Mouse (Mus musculus) brain, embryonic 18.5 days (tissue): ENCODE measurements around the gene Arhgap24.

Experiments used
- DNase-seq: peaks from one replicate; pipeline ENCODE4 v3.0.0-alpha.2; 2012; ENCODE audit warnings: low read depth, low spot score

The Arhgap24 gene

GRCm38 (mm10) chr5:102502333-102502732, 21.1 kb downstream of the Arhgap24 start:
- DNase-seq: no peak

GRCm38 (mm10) chr5:102503066-102503465, 21.9 kb downstream of the Arhgap24 start:
- no peak for DNase-seq

GRCm38 (mm10) chr5:102503868-102504267, 22.7 kb downstream of the Arhgap24 start:
- no peak for DNase-seq

DNA sequence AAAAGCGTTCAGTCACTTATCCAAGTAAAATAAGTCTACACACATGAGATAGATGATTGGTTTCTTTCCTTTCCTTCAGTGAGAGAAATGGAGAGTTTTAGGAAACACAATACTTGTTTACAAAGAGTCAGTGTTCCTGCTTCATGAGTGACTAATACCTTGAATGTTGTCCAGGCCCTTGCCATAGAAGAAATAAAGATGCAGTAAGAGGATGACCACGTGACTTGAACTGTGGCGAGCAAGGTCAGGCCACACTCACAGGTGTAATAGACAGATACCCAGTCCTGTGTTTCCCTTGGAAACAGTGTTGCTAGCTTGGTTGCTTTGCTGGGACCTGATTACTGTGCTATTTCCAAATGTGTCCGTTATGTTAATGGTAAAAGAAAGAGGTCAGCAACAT, 23.4 kb downstream of the Arhgap24 start:
- no peak for DNase-seq

GRCm38 (mm10) chr5:102508162-102508561, 27.0 kb downstream of the Arhgap24 start:
- DNase-seq: no peak

- DNase-seq: no peak
Observed at GRCm38 (mm10) chr5:102509381-102509780, 28.2 kb downstream of the Arhgap24 start.

DNA sequence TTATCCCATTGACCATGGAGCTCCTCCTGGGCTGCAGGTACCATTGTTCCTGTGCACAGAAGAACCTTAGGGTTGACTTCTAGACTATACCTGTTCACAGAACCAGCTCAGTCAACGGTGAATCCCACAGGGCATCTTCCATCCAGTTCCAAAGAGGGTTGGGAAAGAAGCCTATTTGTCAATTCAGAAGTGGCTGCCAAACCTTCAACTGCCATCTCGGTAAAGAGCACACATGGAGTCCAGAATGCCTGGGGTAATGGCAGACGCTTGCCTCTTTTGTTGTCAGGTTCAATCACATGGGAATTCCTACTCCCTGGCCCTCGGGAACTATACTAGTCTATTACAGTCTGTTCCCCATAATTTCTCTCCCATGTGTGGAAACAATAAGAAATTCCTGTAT, 30.5 kb downstream of the Arhgap24 start:
- DNase-seq: no peak

DNA sequence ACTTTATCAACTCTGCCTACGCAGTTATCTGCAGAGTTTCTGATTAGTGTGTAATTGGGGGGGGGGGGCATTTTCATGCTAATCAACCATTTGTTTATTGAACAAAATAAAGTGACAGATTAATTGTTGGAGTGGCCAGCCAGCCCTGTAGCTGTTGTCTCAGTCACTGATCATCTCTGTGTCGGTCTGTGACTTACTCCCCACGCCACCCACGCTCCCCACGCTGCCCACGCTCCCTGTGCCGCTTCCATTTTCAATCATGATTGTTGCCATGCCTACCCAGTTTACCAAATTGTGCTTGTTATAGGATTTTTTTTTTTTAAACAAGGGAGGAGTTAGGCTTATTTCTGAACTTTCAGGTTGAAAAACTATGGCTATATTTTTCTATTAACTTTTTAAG, 34.3 kb downstream of the Arhgap24 start:
- DNase-seq: no peak

GRCm38 (mm10) chr5:102520506-102520905, 39.3 kb downstream of the Arhgap24 start:
- no peak for DNase-seq

- DNase-seq: no peak
Observed at GRCm38 (mm10) chr5:102535311-102535710, 54.1 kb downstream of the Arhgap24 start.

DNA sequence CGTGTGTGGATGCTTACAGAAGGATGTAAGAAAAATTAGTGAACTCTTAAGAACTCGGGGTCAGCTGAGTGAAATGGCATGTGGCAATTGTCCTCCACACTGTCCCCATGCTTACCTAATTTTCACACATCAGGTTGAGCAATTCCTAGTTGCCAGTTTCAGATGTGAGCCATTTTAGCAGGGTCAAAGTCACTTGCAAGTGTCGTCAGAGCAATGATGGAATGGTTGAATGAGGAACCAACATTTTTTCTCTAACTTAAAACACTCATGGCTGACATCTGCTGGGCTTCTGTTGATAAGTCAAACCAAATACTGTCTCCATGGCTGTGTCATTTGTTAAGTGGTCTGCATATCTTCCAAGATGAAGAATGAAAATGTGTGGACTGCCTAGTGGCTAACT, 56.6 kb downstream of the Arhgap24 start:
- DNase-seq: no peak

DNA sequence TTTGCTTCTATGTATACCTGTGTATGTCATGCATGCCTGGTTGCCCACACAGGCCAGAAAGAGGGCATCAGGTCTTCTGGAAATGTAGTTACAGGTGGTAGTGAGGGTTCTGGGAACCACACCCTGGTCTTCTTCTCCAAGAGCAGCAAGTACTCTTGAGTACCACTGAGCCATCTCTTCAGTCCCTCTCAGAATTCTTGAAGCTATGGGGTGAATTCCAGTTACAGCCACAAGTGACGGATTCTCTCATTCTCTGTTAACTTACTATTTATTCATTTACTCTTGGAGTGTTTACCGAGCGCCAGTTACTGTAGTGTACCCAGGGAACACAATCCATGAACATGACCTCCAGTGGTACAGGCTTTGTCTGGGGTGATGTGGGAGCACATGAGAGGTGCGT, 65.1 kb downstream of the Arhgap24 start:
- DNase-seq: no peak

- DNase-seq: no peak
Observed at GRCm38 (mm10) chr5:102547786-102548185, 66.6 kb downstream of the Arhgap24 start.

GRCm38 (mm10) chr5:102548382-102548781, 67.2 kb downstream of the Arhgap24 start:
- DNase-seq: no peak

DNA sequence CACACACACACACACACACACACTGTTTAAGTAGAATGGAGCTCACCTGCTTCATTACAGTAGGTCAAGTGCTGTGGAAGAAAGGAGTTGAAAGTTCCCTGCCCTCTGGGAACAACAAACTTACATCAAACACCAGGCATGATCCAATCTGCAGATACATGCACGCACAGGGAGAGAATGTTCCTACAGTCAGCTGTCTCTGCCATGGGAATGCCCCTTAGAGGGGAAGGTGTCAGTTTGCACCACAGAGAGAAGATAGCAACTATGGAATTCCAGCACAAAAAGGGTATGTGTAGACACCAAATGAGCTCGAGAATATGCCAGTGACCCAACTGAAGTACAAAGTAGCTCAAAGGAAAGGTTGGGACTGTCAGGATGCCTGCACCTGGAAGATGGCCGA, 69.0 kb downstream of the Arhgap24 start:
- DNase-seq: no peak

- DNase-seq: no peak
Observed at GRCm38 (mm10) chr5:102550870-102551637, 69.9 kb downstream of the Arhgap24 start.

- DNase-seq: no peak
Observed at GRCm38 (mm10) chr5:102552533-102552932, 71.3 kb downstream of the Arhgap24 start.

DNA sequence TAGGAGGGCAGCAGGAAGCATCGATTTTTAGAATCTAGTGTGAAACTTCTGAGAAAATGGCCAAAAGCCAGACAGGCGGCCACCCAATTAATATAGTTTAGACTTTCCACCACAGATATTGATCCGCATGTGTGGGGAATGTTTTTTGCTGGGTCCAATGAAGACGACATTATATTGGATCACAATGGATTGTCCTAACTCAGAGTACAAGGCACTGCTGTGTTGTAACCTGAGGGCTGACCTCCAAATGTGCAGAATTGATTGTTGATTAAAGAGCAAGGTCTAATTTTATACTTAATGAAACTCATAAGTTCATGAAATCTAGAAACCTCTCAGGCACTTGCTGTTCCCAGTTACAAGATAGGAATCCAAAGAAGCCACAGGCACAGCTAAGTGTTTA, 74.8 kb downstream of the Arhgap24 start:
- no peak for DNase-seq

- no peak for DNase-seq
Observed at GRCm38 (mm10) chr5:102560270-102560669, 79.1 kb downstream of the Arhgap24 start.

- DNase-seq: no peak
Observed at GRCm38 (mm10) chr5:102563971-102564370, 82.8 kb downstream of the Arhgap24 start.

- no peak for DNase-seq
Observed at GRCm38 (mm10) chr5:102568764-102569163, 87.6 kb downstream of the Arhgap24 start.

DNA sequence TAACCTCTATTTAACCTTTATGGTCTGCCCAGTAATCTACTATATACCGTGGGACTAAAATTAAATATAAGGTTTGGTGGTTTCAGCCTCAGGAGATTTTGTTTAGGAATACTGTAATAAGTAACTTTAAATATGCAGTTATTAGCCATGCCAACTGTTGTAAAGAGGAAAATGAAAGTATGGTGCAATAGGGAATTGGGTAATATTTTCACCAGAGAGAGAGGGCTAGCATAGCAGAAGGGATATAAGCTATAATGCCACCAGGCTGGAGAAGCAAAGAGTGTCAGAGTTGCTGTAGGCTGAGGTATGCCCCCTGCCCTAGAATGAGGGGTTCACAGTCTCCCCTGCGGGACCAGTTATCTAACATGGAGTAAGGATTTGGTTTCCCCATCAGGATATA, 90.3 kb downstream of the Arhgap24 start:
- no peak for DNase-seq

DNA sequence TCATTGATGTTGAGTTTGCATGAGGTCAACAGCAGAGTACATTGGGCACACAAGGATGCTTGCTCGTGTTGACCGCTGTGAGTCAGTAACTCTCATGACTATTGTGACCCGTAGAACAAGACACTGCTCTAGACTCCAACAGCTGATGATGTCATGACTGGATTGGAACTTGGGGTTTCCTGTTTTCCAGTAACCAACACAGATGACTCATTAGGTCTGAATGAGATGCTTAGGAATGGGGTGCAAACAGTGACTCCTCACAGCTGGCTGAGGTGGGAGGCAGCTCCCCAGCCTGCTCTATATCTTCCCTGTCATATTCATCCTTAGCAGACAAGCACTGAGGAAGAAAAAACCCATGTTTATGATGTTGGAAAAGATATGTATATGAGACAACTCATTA, 95.6 kb downstream of the Arhgap24 start:
- DNase-seq: no peak

DNA sequence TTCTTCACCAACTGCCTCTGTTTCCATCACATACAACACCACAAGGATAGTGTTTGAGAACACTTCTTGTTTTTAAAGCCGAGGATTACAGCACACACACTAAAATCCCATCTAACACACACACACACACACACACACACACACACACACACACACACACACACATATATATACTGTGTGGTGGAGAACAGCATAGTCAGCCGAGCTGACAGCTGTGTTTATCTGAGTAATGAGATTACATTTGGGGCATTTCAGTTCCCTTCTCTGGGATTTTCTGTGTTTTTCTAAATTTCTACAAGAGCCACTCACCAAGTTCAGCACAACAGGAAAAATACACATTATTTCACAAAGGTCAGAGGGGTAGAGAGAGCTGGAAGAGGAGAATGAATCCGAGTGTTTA, 96.5 kb downstream of the Arhgap24 start:
- DNase-seq: no peak
